10 mouse cellular contexts compared by ENCODE assay signal in the genomic region with DNA sequence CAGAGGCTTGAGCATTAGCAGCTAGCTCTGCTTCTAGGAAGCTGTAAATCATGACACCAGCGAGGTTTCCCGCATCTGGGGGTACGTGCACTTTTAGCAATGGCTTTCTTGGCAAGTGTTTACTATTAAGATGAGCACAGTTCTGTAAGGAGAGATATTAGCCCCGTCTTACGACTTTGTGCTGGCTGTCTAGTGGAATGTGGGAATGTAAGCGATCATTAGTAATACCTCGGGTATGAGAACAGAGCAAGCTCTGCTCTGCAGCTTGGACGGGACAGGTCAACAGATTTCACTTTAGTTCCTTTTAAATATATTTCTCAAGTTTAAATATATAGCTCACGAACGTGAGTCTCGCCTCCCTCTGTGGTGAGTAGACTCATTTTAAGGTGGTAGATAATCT.
"Had no signal": no experiment of that assay in that cellular context is flagged by ENCODE, and none has a peak within 500 bp of the region (broad histone marks: within the 10 kb centered on the region; RNA-seq: fewer than 3 reads in every experiment).

No protein-coding gene starts in this region.

- H3K4me2 ChIP-seq: limb, embryonic 12.5 days; midbrain, embryonic 13.5 days; neural tube, embryonic 12.5 days had no signal

- DNase-seq: kidney, postnatal 10 days; kidney, postnatal 4 days; lung, adult 18-20 months; spleen, adult 18-20 months; thymus, postnatal 4 days had no signal

- H3K9me3 ChIP-seq: limb, embryonic 12.5 days; midbrain, embryonic 13.5 days; neural tube, embryonic 12.5 days had no signal

- H3K36me3 ChIP-seq: midbrain, embryonic 13.5 days; neural tube, embryonic 12.5 days had no signal

- ATAC-seq: midbrain, embryonic 13.5 days had no signal

- H3K4me1 ChIP-seq: neural tube, embryonic 12.5 days had no signal

- H3K27ac ChIP-seq: layer of hippocampus, adult 2 months; limb, embryonic 12.5 days; liver, embryonic 14.5 days; midbrain, embryonic 13.5 days; neural tube, embryonic 12.5 days had no signal

- H3K4me3 ChIP-seq: layer of hippocampus, adult 2 months; limb, embryonic 12.5 days; midbrain, embryonic 13.5 days; neural tube, embryonic 12.5 days had no signal

- H3K27me3 ChIP-seq: limb, embryonic 12.5 days; midbrain, embryonic 13.5 days; neural tube, embryonic 12.5 days had no signal

- H3K9ac ChIP-seq: limb, embryonic 12.5 days; liver, embryonic 14.5 days; midbrain, embryonic 13.5 days; neural tube, embryonic 12.5 days had no signal
